Mouse (Mus musculus) G1E-ER4 (cell line): ENCODE measurements around the gene AW549877. TPM values are rescaled to one million over a fixed set of nuclear protein-coding genes. Genes with fewer than 3 reads are reported as not detected.

ENCODE experiments used
- GATA1 ChIP-seq: IDR thresholded peaks from one replicate; pipeline ENCODE4 v1.8.0; 2012; ENCODE audit warnings: low read length, inconsistent platforms
- polyA plus RNA-seq: library from polyadenylated mRNA; stranded (reverse); fragments of >175 nt; gene quantifications from 2 replicates; pipeline ENCODE4 v1.2.3, GENCODE M21; 2012

The AW549877 gene
- polyA plus RNA-seq, 1 experiment = 2.0 TPM

DNA sequence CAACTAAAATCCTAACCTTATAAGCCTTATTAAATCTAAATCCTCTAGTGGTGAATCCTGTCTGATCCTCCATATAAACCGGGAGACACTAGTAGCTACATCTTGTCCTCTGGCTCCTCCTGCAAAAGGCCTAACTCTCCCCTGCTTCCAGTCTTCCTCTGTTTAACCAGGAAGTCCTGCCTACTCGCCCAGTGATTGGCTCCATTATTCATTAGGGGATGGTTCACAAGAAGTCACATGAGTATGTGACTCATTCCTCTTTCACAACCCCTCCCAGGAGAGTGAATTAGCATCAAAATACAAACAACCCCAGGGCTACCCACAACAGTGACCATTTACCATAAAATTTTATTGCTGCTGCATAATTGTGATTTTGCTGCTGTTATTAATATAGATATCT is 3.6 kb upstream of the AW549877 start:
- no peak for TF ChIP-seq GATA1

DNA sequence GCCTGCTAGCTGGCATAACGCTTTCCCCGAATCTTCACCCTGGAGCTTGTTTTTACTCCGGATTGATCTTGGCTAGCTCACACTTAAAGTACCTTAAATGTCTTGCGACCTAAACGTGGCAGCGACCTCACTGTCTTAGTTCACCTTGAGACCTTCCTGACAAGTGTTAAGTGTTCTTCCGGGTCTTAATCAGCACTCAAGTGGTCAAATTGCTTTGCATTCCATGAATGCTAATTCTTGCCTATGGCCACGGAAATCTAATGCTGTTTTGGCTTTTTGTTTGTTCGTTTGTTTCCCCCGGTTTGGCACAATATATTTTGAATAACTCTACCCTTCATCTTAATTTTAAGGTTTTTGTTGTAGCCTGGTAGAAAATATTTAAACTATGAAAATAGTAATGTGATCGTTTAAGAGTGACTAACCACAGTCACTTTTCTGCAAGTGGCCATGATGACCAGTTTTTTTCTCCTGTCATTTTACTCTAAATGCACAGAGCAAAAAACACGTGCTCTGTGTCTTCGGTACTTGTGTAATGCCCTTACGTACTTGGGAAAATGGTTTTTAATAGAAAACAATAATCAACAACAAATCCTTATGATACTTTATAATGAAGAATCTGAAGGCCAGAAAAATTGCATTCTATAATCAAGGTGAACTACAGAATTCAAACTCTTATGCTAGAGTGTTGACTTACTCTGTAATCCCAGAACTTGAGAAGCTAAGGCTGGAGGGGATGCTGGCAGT is 895 bp upstream of the AW549877 start:
- TF ChIP-seq GATA1 = no peak

GRCm38 (mm10) chr15:3994852-3995447 is 594 bp downstream of the AW549877 start:
- TF ChIP-seq GATA1 = no peak

DNA sequence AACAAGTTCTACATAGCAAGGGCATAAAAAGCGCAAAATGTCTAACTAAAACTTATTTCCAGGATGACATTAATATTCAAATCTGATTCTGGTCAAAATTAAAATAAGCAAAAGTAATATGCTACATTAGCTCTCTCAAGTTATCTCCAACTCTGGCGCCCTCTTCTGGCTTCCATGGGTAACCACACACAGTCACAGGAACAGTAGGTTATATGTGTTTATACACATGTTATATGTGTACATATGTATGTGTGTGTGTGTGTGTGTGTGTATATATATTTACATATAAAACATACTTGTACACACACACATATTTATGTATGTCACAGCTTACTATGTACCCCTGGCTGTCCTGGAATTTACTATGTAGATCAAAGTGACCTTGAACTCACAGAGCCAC is 7.6 kb downstream of the AW549877 start:
- TF ChIP-seq GATA1 = no peak

GRCm38 (mm10) chr15:3984876-3985275 is 10.7 kb downstream of the AW549877 start:
- TF ChIP-seq GATA1 = no peak

GRCm38 (mm10) chr15:3982732-3983131 is 12.8 kb downstream of the AW549877 start:
- no peak for TF ChIP-seq GATA1

DNA sequence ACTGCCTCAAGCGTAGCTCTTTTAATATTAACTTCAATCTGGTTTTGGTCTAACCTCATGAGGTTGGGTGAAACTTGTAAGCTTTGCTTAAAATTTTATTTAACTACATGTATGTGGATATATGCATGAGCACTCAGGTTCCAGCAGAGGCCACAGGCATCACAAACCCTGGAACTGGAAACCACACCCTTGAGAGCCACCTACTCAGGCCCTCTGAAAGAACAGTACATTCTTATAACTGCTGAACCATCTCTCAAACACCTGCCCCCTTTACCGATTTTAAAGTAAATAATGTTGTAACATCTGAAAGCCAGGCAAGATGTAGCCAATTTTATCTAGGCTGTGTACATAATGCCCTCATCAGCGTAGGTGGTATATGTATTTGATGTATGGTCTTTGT is 15.7 kb downstream of the AW549877 start:
- no peak for TF ChIP-seq GATA1

GRCm38 (mm10) chr15:3979061-3979848 is 16.3 kb downstream of the AW549877 start, which contains the start of gene Fbxo4:
TSS of gene Fbxo4 (minus strand) at chr15:3979573.
- no peak for TF ChIP-seq GATA1

DNA sequence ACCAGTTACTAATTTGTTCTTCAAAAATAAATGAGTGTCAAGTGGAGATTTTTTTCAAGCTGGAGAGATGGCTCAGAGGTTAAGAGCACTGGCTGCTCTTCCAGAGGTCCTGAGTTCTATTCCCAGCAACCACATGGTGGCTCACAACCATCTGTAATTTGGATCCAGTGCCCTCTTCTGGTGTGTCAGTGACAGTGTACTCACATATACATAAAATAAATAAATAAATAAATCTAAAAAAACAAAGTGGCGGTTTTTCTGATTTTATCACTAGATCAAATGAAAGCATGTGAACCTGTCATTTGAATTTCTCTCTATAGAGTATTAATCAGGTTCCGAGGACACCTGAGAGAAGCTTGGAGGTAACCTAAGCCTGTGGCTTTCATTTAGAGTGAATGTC is 17.3 kb downstream of the AW549877 start:
- TF ChIP-seq GATA1 = no peak

DNA sequence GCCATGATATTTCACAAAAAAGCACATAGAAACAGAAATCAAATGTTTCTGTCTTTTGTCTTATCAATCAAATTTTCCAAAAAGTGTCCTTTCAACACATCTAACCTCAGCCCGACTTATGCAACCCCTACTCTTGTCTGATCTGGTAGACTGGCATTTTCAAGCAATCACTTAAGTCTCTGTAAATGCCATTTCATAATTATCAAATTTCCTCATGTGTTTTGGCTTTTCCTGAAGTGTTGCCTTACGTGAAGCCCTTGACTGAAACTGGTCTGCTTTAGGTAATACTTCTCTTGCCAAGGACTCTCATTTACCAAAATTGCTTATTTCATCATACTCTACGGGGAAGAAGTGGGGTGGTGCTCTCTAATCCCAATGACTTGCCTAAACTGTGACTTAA is 22.2 kb downstream of the AW549877 start:
- no peak for TF ChIP-seq GATA1

DNA sequence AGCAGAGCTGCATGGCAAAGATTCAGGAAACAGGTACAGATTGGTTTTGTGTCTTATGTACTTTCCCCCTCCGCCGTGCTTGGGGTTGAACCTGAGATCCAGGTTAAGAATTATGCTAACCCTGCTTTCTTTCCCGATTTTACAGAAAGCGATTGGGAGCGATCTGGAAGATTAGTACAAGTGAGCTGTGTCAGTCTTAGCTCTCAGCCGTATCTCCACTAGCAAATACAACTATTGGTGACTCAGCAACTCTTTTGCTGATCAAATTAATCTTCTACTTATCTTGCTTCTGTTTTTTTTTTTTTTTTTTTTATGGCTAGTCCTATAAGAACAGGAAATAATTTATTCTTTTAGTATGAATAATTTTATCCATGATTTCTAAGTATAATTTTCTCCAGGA is 25.4 kb downstream of the AW549877 start:
- no peak for TF ChIP-seq GATA1

- no peak for TF ChIP-seq GATA1
These were observed 25.8 kb downstream of the AW549877 start for GRCm38 (mm10) chr15:3969743-3970142.

GRCm38 (mm10) chr15:3962251-3962650 is 33.3 kb downstream of the AW549877 start:
- no peak for TF ChIP-seq GATA1

GRCm38 (mm10) chr15:3960094-3960493 is 35.5 kb downstream of the AW549877 start:
- TF ChIP-seq GATA1 = no peak

- TF ChIP-seq GATA1 = no peak
These were observed 37.6 kb downstream of the AW549877 start for GRCm38 (mm10) chr15:3957982-3958381.

DNA sequence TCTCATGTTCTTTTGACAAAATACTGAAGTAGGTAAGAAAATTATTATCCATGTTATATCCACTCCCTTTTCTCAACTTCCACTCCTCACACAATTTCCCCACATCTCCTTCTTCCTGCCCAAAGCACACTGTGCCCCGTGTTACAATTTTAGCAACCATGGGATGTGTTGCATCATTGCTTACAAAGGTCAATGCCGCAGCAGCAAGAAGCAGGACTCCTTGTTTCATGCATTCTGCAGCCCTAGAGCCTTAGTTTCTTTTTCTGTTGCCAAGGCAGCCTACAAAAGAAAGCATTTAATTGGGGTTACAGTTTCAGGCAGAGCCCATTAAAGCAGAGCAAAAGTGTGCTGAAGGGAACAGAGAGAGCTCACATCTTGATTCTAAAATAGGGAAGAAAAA is 40.6 kb downstream of the AW549877 start:
- TF ChIP-seq GATA1 = no peak
